Mouse (Mus musculus) liver, postnatal 0 days (tissue): ENCODE measurements around the gene Cd6. TPM values are rescaled to one million over a fixed set of nuclear protein-coding genes. Genes with fewer than 3 reads are reported as not detected.

Experiments
- ATAC-seq: fragments of 200-750 bp; cut with Nextera tagmentation; 2 replicates; pipeline ENCODE4 v1.8.0; 2017; ENCODE audit warnings: mild to moderate bottlenecking, moderate library complexity
- DNase-seq: peaks from one replicate; pipeline ENCODE4 v3.0.0-alpha.2; 2016
- H3K27ac ChIP-seq: fragments of 300-500 bp; sonication (generic); 2 replicates; pipeline ENCODE4 v1.5.1; 2014; ENCODE audit warnings: antibody characterized with exemption, moderate library complexity, mild to moderate bottlenecking, low read depth
- H3K27me3 ChIP-seq: fragments of 300-500 bp; sonication (generic); 2 replicates; pipeline ENCODE4 v1.6.1; 2014; ENCODE audit warnings: low read length, control low read depth, mixed read lengths; ENCODE audit not compliant: insufficient read depth
- H3K36me3 ChIP-seq: fragments of 300-500 bp; sonication (generic); replicated peaks from 2 replicates; pipeline ENCODE4 v1.6.1; 2014; ENCODE audit warnings: mild to moderate bottlenecking, control low read depth, low read length, moderate library complexity, mixed read lengths; ENCODE audit not compliant: insufficient read depth
- H3K4me1 ChIP-seq: fragments of 300-500 bp; sonication (generic); 2 replicates; pipeline ENCODE4 v1.6.1; 2014; ENCODE audit warnings: antibody characterized with exemption, mild to moderate bottlenecking, control low read depth; ENCODE audit not compliant: insufficient read depth
- H3K4me2 ChIP-seq: fragments of 300-500 bp; sonication (generic); 2 replicates; pipeline ENCODE4 v1.6.1; 2014; ENCODE audit warnings: low read depth, mild to moderate bottlenecking, low read length, moderate library complexity, mixed read lengths
- H3K4me3 ChIP-seq: fragments of 300-500 bp; sonication (generic); 2 replicates; pipeline ENCODE4 v1.5.1; 2014; ENCODE audit warnings: low read depth, low read length
- H3K9ac ChIP-seq: fragments of 300-500 bp; sonication (generic); replicated peaks from 2 replicates; pipeline ENCODE4 v1.6.1; 2014; ENCODE audit warnings: mild to moderate bottlenecking, moderate library complexity
- H3K9me3 ChIP-seq: fragments of 300-500 bp; sonication (generic); 2 replicates; pipeline ENCODE4 v1.6.1; 2016; ENCODE audit warnings: mild to moderate bottlenecking, control low read depth, low read length, mixed read lengths
- CTCF ChIP-seq: sonication (generic); IDR thresholded peaks from 2 replicates; pipeline ENCODE4 v1.5.1; 2016; ENCODE audit warnings: antibody characterized with exemption, low read depth
- EP300 ChIP-seq: IDR thresholded peaks from 2 replicates; pipeline ENCODE4 v1.6.1; 2016; ENCODE audit warnings: antibody characterized with exemption, low read depth, mild to moderate bottlenecking
- WGBS: fragments of 180-500 bp; shearing (Covaris S2); extraction: QIAGEN DNeasy Blood & Tissue Kit; methylation state at CpG from one replicate; pipeline ENCODE4 v1.1.7; 2014; ENCODE audit not compliant: insufficient replicate concordance; 5-methylcytosine and 5-hydroxymethylcytosine counted together
- polyA plus RNA-seq: library from polyadenylated mRNA; unstranded; fragments of >200 nt; fragmentation: Nextera tagmentation; extraction: Ambion mirVana; gene quantifications from 2 replicates; pipeline ENCODE4 v1.2.1, GENCODE M21; 2015

The Cd6 gene
- polyA plus RNA-seq, 1 experiment from 2014 or later = 0.11 TPM

- H3K9me3 ChIP-seq = no peaks in the 10 kb centered on the region
- ATAC-seq = peak; percentile 56
- peak; percentile 60 for DNase-seq
- peaks cover 21% of the 10 kb centered on the region for H3K27me3 ChIP-seq
- no peak overlapping the region for H3K27ac ChIP-seq
- H3K4me1 ChIP-seq = peaks cover 11% of the 10 kb centered on the region; the same call in 1 of the 2 replicates
- under 1% methylated on average over 43 of the region's 43 CpGs for WGBS
- peak overlapping the region; percentile 45 for H3K4me3 ChIP-seq
- H3K9ac ChIP-seq = peak overlapping the region; percentile 23; the same call in 1 of the 2 replicates
- peak overlapping the region; percentile 66 for H3K4me2 ChIP-seq
- no peak for TF ChIP-seq EP300
- TF ChIP-seq CTCF = 0 out of 2 replicates have a peak, but pooled peaks have one; percentile 17
- H3K36me3 ChIP-seq = peaks cover 14% of the 10 kb centered on the region
These were observed 39.5 kb upstream of the Cd6 start for GRCm38 (mm10) chr19:10869241-10869885.

GRCm38 (mm10) chr19:10868623-10869141 is 38.8 kb upstream of the Cd6 start:
- ATAC-seq (no peak), DNase-seq (no peak)
- no peak for TF ChIP-seq EP300
- no peak for TF ChIP-seq CTCF
- no peaks in the 10 kb centered on the region for H3K9me3 ChIP-seq
- H3K4me2 ChIP-seq = peak overlapping the region; percentile 66
- peaks cover 10% of the 10 kb centered on the region for H3K36me3 ChIP-seq
- peaks cover 11% of the 10 kb centered on the region; the same call in 1 of the 2 replicates for H3K4me1 ChIP-seq
- peak overlapping the region; percentile 11; the same call in 1 of the 2 replicates for H3K9ac ChIP-seq
- H3K4me3 ChIP-seq = peak overlapping the region; percentile 45; the same call in 1 of the 2 replicates
- no peak overlapping the region for H3K27ac ChIP-seq
- peaks cover 21% of the 10 kb centered on the region for H3K27me3 ChIP-seq
- 5% methylated on average over 17 of the region's 17 CpGs for WGBS

- no peak for ATAC-seq
- no peak overlapping the region for H3K9ac ChIP-seq
These were observed 38.2 kb upstream of the Cd6 start for GRCm38 (mm10) chr19:10867946-10868622.

GRCm38 (mm10) chr19:10866351-10866750 is 36.5 kb upstream of the Cd6 start:
- Histone ChIP-seq H3K27me3 (peaks cover 21% of the 10 kb centered on the region), H3K27ac (no peak overlapping the region), H3K9me3 (no peaks in the 10 kb centered on the region), H3K36me3 (no peaks in the 10 kb centered on the region; the same call in 1 of the 2 replicates), H3K4me2 (no peak overlapping the region), H3K9ac (no peak overlapping the region), H3K4me1 (peaks cover 11% of the 10 kb centered on the region; the same call in 1 of the 2 replicates), H3K4me3 (no peak overlapping the region)
- DNase-seq (no peak), ATAC-seq (no peak)
- WGBS = 77% methylated on average over 13 of the region's 13 CpGs
- TF ChIP-seq EP300 (no peak), CTCF (no peak)

More at GRCm38 (mm10) chr19:10867946-10868622, 38.2 kb upstream of the Cd6 start:
- no peak for TF ChIP-seq EP300
- no peak for TF ChIP-seq CTCF
- WGBS = 38% methylated on average over 5 of the region's 5 CpGs
- H3K27me3 ChIP-seq = peaks cover 21% of the 10 kb centered on the region
- H3K27ac ChIP-seq = no peak overlapping the region
- H3K4me1 ChIP-seq = peaks cover 11% of the 10 kb centered on the region; the same call in 1 of the 2 replicates
- H3K4me3 ChIP-seq = 0 out of 2 replicates have a peak overlapping the region, but pooled peaks have one; percentile 45
- no peaks in the 10 kb centered on the region for H3K9me3 ChIP-seq
- peaks cover 6% of the 10 kb centered on the region for H3K36me3 ChIP-seq
- H3K4me2 ChIP-seq = no peak overlapping the region
- no peak for DNase-seq

GRCm38 (mm10) chr19:10860072-10860497 is 30.2 kb upstream of the Cd6 start:
- no peak overlapping the region for H3K4me2 ChIP-seq

GRCm38 (mm10) chr19:10856520-10856919 is 26.7 kb upstream of the Cd6 start:
- TF ChIP-seq EP300 (no peak), CTCF (no peak)
- DNase-seq (no peak), ATAC-seq (no peak)
- Histone ChIP-seq H3K4me2 (no peak overlapping the region), H3K4me3 (no peak overlapping the region), H3K27ac (no peak overlapping the region), H3K9me3 (no peaks in the 10 kb centered on the region), H3K36me3 (no peaks in the 10 kb centered on the region), H3K4me1 (no peaks in the 10 kb centered on the region), H3K27me3 (no peaks in the 10 kb centered on the region), H3K9ac (no peak overlapping the region)
- 40% methylated on average over 2 of the region's 2 CpGs for WGBS

More at GRCm38 (mm10) chr19:10860072-10860497, 30.2 kb upstream of the Cd6 start:
- Histone ChIP-seq H3K4me1 (no peaks in the 10 kb centered on the region), H3K36me3 (no peaks in the 10 kb centered on the region), H3K9ac (no peak overlapping the region), H3K27me3 (no peaks in the 10 kb centered on the region), H3K4me3 (no peak overlapping the region), H3K9me3 (no peaks in the 10 kb centered on the region), H3K27ac (no peak overlapping the region)
- TF ChIP-seq CTCF = peak; percentile 30; the same call in 1 of the 2 replicates
- no peak for TF ChIP-seq EP300
- ATAC-seq (no peak), DNase-seq (peak; percentile 14)
- 69% methylated on average over 19 of the region's 22 CpGs for WGBS
